Mouse (Mus musculus): ENCODE results near the gene Vps45. TPM values are rescaled to one million over a fixed set of nuclear protein-coding genes. Genes with fewer than 3 reads are reported as not detected.

Gene Vps45
- polyA plus RNA-seq, 1 experiment from 2014 or later, result 24.7 TPM

DNA sequence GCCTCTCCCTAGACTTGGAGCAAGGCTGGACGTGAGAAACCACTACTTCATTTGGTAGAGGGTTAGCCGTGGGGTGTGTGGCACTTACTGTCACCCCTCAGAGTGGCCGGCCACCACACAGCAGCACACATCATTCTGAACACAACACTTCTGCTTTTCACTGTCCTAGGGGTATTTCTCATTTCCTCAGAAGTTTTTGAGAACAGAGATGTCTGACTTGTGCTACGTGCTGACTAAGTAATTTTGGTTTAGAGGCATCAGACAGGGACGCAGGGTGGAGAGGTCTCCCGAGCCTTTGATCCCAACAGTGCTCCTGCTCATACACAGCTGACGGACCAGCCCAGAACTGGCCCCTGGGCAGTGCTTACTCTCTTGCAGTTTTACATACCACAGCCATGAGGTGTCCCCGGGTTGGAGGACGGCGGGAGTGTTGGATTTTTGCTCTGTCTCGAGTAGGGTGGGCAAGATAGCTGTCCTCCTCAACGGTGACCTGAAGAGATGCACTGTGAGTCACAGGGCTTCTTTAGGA is 67.8 kb downstream of the Vps45 start:
- ATAC-seq (ENCODE audit: low FRiP score) (no peak), DNase-seq (ENCODE audit: low spot score, missing footprints) (no peak)
- H3K27ac ChIP-seq (ENCODE audit: low read depth, low read length), result no peak overlapping the region
- H3K9ac ChIP-seq (ENCODE audit: low read length), result no peak overlapping the region
- H3K36me3 ChIP-seq (ENCODE audit: control insufficient read depth, insufficient read depth, low read length), result peaks cover 36% of the 10 kb centered on the region
- no peak overlapping the region for H3K4me2 ChIP-seq
- no peak overlapping the region for H3K4me3 ChIP-seq (ENCODE audit: low read depth, low read length)
- H3K9me3 ChIP-seq (ENCODE audit: control insufficient read depth, low read length), result no peaks in the 10 kb centered on the region
- H3K27me3 ChIP-seq (ENCODE audit: control insufficient read depth, insufficient read depth, low read length), result no peaks in the 10 kb centered on the region
- 89% methylated on average over 12 of the region's 12 CpGs for WGBS
- H3K4me1 ChIP-seq (ENCODE audit: control insufficient read depth, insufficient read depth, low read length), result peaks cover 28% of the 10 kb centered on the region

DNA sequence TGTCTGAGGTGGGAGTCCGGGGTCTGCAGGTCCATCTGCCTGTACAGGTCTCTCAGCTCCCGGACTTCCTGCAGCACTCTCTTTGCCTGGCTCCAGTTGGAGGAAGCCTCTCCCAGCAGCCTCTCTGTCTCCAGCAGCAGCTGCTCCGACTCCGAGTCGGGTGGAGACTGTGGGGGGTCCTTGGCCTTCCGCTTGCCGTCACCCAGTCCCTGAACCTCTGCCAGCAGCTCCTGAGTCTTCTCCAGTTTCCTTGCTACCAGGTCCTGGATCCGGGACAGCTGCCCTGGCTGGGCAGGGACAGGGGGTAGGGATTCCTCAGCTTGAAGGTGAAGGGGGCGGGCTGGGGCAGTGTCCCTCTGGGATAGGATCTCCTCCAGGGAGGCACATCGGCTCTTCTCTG is 69.3 kb downstream of the Vps45 start:
- no peak overlapping the region for H3K4me2 ChIP-seq
- peaks cover 30% of the 10 kb centered on the region for H3K4me1 ChIP-seq (ENCODE audit: control insufficient read depth, insufficient read depth, low read length)
- H3K27ac ChIP-seq (ENCODE audit: low read depth, low read length), result no peak overlapping the region
- no peak for DNase-seq (ENCODE audit: low spot score, missing footprints)
- 67% methylated on average over 10 of the region's 10 CpGs for WGBS
- no peaks in the 10 kb centered on the region; the same call in 1 of the 2 replicates for H3K9me3 ChIP-seq (ENCODE audit: control insufficient read depth, low read length)
- peaks cover 36% of the 10 kb centered on the region for H3K36me3 ChIP-seq (ENCODE audit: control insufficient read depth, insufficient read depth, low read length)
- H3K9ac ChIP-seq (ENCODE audit: low read length), result no peak overlapping the region
- ATAC-seq (ENCODE audit: low FRiP score), result no peak
- no peaks in the 10 kb centered on the region for H3K27me3 ChIP-seq (ENCODE audit: control insufficient read depth, insufficient read depth, low read length)
- H3K4me3 ChIP-seq (ENCODE audit: low read depth, low read length), result no peak overlapping the region

DNA sequence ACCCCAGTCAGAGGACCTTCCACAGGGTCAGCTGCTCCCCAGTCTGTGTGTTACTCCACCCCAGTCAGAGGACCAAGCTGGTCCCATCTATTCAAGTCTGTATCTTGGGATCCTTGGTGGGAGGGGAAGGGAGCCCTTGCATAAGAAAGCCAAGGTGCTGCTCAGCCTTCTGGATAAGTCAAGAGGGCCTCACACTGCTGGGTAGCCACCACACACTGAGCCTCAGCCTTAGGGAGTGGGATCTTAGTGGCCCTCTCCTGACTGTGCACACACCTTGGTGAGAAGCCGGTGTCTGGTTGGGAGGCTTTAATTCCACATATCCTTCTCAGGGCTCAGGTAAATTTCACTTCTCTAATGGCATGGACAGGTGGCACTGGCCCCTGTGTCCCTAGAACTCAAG is 70.1 kb downstream of the Vps45 start:
- DNase-seq (ENCODE audit: low spot score, missing footprints) (no peak), ATAC-seq (ENCODE audit: low FRiP score) (no peak)
- Histone ChIP-seq H3K36me3 (ENCODE audit: control insufficient read depth, insufficient read depth, low read length) (peaks cover 36% of the 10 kb centered on the region), H3K9ac (ENCODE audit: low read length) (no peak overlapping the region), H3K9me3 (ENCODE audit: control insufficient read depth, low read length) (no peaks in the 10 kb centered on the region; the same call in 1 of the 2 replicates), H3K27me3 (ENCODE audit: control insufficient read depth, insufficient read depth, low read length) (no peaks in the 10 kb centered on the region), H3K4me1 (ENCODE audit: control insufficient read depth, insufficient read depth, low read length) (peaks cover 22% of the 10 kb centered on the region), H3K4me2 (no peak overlapping the region), H3K27ac (ENCODE audit: low read depth, low read length) (no peak overlapping the region), H3K4me3 (ENCODE audit: low read depth, low read length) (no peak overlapping the region)
- WGBS, result 91% methylated on average over 1 of the region's 1 CpGs

DNA sequence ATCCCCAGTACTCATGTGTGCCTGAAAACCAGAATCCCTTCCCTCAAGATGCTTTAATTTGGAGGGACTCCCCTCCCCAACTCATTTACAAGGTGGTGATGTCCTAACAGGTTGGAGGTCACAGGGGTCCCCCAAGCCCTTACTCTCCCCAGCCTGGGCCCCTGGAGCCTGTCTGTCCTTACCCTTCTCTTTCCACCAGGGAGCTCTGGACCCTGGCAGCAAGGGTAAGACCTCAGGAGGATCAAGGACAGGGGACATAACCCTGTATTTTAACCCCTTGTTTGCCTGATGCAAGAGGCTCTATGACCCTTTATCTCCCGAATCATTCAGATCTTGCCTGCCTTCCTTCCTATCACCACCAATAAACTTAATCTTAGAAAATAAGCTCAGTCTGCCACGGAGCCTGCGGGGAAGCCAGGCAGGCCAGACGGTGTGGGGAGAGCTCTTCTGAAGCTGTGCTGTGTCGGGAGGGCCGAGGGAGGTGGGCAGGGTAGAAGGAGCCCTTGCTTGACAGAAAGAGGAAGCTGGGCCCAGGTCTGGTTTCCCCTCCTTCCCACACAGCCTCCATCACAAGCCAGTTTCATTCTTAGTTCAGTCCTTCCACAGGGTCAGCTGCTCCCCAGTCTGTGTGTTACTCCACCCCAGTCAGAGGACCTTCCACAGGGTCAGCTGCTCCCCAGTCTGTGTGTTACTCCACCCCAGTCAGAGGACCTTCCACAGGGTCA is 70.7 kb downstream of the Vps45 start:
- Histone ChIP-seq H3K9me3 (ENCODE audit: control insufficient read depth, low read length) (no peaks in the 10 kb centered on the region; the same call in 1 of the 2 replicates), H3K27ac (ENCODE audit: low read depth, low read length) (no peak overlapping the region), H3K4me2 (no peak overlapping the region), H3K9ac (ENCODE audit: low read length) (no peak overlapping the region), H3K27me3 (ENCODE audit: control insufficient read depth, insufficient read depth, low read length) (no peaks in the 10 kb centered on the region), H3K36me3 (ENCODE audit: control insufficient read depth, insufficient read depth, low read length) (peaks cover 36% of the 10 kb centered on the region), H3K4me1 (ENCODE audit: control insufficient read depth, insufficient read depth, low read length) (peaks cover 18% of the 10 kb centered on the region), H3K4me3 (ENCODE audit: low read depth, low read length) (no peak overlapping the region)
- DNase-seq (ENCODE audit: low spot score, missing footprints) (no peak), ATAC-seq (ENCODE audit: low FRiP score) (no peak)
- 78% methylated on average over 6 of the region's 6 CpGs for WGBS

DNA sequence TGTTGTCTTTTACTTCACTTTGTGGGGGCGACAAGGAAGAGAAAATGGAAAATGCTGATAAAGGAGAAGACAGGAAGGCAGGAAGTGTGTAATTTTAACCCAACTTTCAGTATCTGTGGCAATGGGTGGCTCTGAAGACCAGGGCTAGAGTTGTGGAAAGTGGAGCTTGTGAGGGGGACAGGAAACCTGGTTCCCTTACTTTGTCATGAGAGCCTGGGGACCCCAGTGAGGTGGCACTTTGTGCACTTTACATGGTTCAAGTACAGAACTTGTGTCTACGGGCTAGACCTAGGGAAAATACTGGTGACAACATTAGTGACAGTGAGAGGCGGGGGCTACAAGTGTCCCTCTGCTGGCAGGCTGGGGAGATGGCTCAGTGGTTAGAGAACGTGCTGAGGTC is 71.3 kb downstream of the Vps45 start:
- no peak for ATAC-seq (ENCODE audit: low FRiP score)
- Histone ChIP-seq H3K4me3 (ENCODE audit: low read depth, low read length) (no peak overlapping the region), H3K4me2 (no peak overlapping the region), H3K27me3 (ENCODE audit: control insufficient read depth, insufficient read depth, low read length) (no peaks in the 10 kb centered on the region), H3K9ac (ENCODE audit: low read length) (no peak overlapping the region), H3K36me3 (ENCODE audit: control insufficient read depth, insufficient read depth, low read length) (peaks cover 32% of the 10 kb centered on the region), H3K9me3 (ENCODE audit: control insufficient read depth, low read length) (no peaks in the 10 kb centered on the region; the same call in 1 of the 2 replicates), H3K27ac (ENCODE audit: low read depth, low read length) (no peak overlapping the region), H3K4me1 (ENCODE audit: control insufficient read depth, insufficient read depth, low read length) (peaks cover 18% of the 10 kb centered on the region)
- WGBS, result 69% methylated on average over 4 of the region's 4 CpGs
- DNase-seq (ENCODE audit: low spot score, missing footprints), result no peak

DNA sequence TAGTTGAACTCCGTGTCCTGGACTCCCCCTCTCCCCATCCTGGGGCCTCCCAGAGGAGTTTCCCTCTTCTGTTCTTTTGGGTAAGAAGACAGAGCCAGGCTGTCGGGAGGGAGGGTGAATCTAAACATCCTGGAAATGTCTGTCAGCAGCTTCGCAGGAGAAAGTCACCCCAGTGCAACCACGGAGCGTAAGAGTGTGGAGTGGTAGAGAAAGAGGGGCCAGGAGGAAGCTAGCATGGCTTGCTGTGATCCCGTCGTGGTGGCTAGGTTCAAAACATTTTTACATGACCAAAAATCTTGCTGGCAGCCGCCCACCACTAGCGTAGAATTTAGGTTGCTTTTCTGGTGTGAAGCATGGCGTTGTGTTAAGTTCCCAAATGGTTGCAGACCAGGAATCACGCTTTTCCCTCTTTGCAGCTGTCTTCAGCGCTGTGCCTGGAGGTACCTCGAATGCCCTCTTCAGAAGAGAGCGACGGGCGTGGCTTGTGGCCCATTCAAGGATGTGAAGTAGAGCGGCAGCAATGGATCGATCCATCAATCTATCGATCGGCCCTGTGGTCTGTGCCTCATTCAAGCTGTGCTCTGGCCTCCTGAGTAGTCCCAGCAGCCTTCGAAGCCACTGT is 72.2 kb downstream of the Vps45 start:
- ATAC-seq (ENCODE audit: low FRiP score) (peak; percentile 57; the same call in 1 of the 2 replicates), DNase-seq (ENCODE audit: low spot score, missing footprints) (peak; percentile 93)
- Histone ChIP-seq H3K4me3 (ENCODE audit: low read depth, low read length) (peak overlapping the region; percentile 6; the same call in 1 of the 2 replicates), H3K36me3 (ENCODE audit: control insufficient read depth, insufficient read depth, low read length) (peaks cover 25% of the 10 kb centered on the region), H3K27ac (ENCODE audit: low read depth, low read length) (peak overlapping the region; percentile 42; the same call in 1 of the 2 replicates), H3K4me2 (peak overlapping the region; percentile 43), H3K27me3 (ENCODE audit: control insufficient read depth, insufficient read depth, low read length) (no peaks in the 10 kb centered on the region), H3K9me3 (ENCODE audit: control insufficient read depth, low read length) (no peaks in the 10 kb centered on the region; the same call in 1 of the 2 replicates), H3K4me1 (ENCODE audit: control insufficient read depth, insufficient read depth, low read length) (peaks cover 18% of the 10 kb centered on the region), H3K9ac (ENCODE audit: low read length) (peak overlapping the region; percentile 56)
- 2% methylated on average over 21 of the region's 21 CpGs for WGBS

DNA sequence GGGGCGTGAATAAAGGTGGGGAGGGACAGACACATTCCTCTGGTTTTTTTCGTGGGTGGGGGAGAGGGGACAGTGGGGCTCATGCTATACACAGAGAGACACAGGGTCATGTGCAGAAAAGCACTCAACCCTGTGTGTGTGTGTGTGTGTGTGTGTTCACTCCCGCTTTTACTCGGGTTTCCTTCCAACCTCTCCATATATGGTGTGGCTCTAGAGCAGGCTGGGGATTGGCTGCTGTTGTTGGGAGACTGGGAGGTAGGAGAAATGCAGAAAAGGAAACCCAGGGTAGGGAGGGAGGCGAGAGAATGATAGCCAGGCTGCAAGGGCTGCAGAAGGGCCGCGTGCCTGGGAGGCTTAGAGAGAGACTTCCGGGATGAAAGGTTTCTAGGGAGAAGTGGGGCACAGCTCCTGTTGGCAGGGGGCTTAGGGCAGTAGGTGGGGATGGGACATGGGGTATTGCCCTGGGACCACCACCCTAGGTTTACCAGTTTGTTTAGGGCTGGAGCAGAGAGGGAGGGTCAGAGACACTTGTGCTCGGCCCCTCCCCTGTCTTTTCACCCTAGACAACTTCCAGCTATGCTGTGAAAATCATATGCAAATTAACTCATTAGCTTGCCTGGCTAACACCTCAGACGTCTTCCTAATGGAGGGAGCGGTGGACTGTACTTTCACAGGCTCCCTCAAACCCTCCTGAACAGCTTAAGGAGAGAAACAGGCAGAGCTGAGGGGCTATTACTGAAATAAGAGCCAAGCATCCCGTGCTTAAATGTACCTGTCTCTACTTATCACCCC is 72.9 kb downstream of the Vps45 start:
- no peaks in the 10 kb centered on the region; the same call in 1 of the 2 replicates for H3K9me3 ChIP-seq (ENCODE audit: control insufficient read depth, low read length)
- H3K9ac ChIP-seq (ENCODE audit: low read length), result peak overlapping the region; percentile 56
- peak; percentile 91 for DNase-seq (ENCODE audit: low spot score, missing footprints)
- H3K36me3 ChIP-seq (ENCODE audit: control insufficient read depth, insufficient read depth, low read length), result peaks cover 18% of the 10 kb centered on the region
- no peaks in the 10 kb centered on the region for H3K27me3 ChIP-seq (ENCODE audit: control insufficient read depth, insufficient read depth, low read length)
- H3K4me1 ChIP-seq (ENCODE audit: control insufficient read depth, insufficient read depth, low read length), result peaks cover 18% of the 10 kb centered on the region
- peak; percentile 83 for ATAC-seq (ENCODE audit: low FRiP score)
- H3K4me3 ChIP-seq (ENCODE audit: low read depth, low read length), result peak overlapping the region; percentile 6; the same call in 1 of the 2 replicates
- H3K4me2 ChIP-seq, result peak overlapping the region; percentile 43
- WGBS, result 2% methylated on average over 12 of the region's 12 CpGs
- H3K27ac ChIP-seq (ENCODE audit: low read depth, low read length), result peak overlapping the region; percentile 42

DNA sequence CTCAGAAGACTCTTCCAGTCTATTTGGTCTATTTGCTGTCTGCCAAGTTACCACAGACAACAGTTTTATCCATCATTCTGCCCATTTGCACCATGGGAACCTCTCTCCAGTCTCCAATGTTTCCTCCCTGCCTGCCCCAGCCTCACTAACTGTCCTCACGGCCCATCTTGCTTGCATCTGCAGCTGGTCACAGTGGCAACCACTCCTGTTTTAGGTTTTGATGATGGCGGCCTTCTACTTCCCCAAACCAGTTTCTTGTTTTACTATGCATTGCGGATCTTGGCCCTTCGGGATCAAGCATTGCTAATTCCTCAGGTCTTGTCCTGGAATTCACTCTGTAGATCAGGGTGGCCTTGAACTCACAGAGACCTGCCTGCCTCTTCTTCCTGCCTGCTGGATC is 76.1 kb downstream of the Vps45 start:
- Histone ChIP-seq H3K9ac (ENCODE audit: low read length) (no peak overlapping the region), H3K9me3 (ENCODE audit: control insufficient read depth, low read length) (no peaks in the 10 kb centered on the region; the same call in 1 of the 2 replicates), H3K4me3 (ENCODE audit: low read depth, low read length) (no peak overlapping the region), H3K27me3 (ENCODE audit: control insufficient read depth, insufficient read depth, low read length) (no peaks in the 10 kb centered on the region), H3K27ac (ENCODE audit: low read depth, low read length) (no peak overlapping the region), H3K4me2 (no peak overlapping the region), H3K4me1 (ENCODE audit: control insufficient read depth, insufficient read depth, low read length) (peaks cover 18% of the 10 kb centered on the region), H3K36me3 (ENCODE audit: control insufficient read depth, insufficient read depth, low read length) (peaks cover under 1% of the 10 kb centered on the region; the same call in 1 of the 2 replicates)
- ATAC-seq (ENCODE audit: low FRiP score), result no peak
- 91% methylated on average over 4 of the region's 4 CpGs for WGBS
- DNase-seq (ENCODE audit: low spot score, missing footprints), result no peak

All from midbrain, embryonic 11.5 days (tissue).